Mouse (Mus musculus) urinary bladder, postnatal 0 days (tissue): ENCODE data around the gene Fblim1. TPM values are rescaled to one million over a fixed set of nuclear protein-coding genes. Genes with fewer than 3 reads are reported as not detected.

Source experiments
- polyA plus RNA-seq: library from polyadenylated mRNA; unstranded; fragments of >200 nt; fragmentation: Nextera tagmentation; extraction: Ambion mirVana; gene quantifications from 2 replicates; pipeline ENCODE4 v1.2.1, GENCODE M21; 2015

Fblim1 gene
- 173 and 207 TPM in 2 replicates for polyA plus RNA-seq

DNA sequence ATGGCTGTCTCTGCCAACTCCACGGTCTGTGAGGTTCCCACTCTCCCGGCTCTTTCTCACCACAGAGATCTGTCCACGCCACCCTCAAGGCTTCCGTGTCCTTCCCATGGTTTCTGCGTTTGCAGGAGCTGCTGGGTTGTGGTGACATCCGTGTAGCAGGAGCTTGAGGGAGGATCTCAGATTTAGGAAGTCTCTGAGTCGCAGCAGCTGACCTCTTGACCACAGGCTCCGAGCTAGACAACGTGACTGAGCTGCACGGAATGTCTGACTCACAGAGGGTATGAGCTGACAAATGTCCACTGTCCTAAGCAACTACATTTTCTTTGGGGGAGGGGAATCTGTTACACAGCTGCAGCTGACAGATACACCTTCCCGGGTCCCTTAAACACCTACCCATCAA, at the start of gene Fblim1:
TSS of gene Fblim1 (minus strand) at position 236 of the 400 bp plus-strand sequence.

DNA sequence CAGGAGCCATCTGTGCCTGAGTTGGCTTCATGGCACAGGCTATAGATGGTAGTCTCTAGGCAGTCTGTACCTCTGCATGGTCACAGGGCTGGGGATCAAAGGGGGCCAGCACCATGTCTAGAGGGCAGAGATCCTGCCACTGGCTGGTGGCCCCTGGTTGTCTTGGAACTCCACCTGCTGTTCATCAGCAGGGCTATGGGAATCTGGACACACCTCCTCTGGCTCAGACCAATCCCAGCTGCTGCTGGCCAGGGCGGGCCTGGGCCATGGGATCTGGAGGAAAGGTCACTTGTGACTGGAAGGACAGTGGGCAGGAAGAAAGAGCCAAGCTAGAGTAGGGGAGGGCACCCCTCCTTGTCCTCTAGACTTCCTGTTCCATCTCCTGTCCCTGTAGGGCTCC, 17.8 kb upstream of the Fblim1 start, which contains the start of gene Slc25a34:
TSS of gene Slc25a34 (minus strand) at position 156 of the 400 bp plus-strand sequence.

DNA sequence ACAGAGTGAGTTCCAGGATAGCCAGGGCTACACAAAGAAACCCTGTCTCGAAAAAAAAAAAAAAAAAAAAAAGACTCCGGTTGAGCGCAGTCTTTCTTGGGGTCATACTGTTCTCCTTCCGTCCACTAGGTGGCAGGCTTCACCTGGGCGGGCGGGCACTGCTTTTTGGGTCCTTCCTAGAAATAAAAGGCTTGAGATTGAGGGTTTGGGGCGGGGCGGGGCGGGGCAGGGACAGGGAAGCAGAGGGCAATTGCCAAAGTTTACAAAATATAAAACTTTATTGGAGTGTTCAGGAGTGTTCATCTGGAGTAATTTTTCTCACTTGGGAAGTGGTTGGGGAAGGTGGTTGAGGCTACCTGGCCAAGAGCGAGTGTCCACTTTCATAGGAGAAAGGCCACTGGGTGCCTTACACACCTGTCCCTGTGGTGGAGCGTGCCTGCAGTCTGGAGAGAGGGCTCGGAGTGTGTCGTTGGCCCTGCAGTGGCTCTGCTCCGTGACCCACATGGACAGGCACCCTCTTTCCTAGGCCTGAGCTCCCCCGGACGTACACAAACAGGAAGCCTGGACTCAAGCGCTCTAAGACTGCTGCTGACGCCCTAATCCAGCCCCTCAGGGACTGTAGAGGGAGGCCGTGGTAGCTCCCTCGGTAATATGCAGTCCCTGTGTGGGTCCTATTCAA, 12.8 kb upstream of the Fblim1 start, which contains the start of gene Tmem82:
TSS of gene Tmem82 (minus strand) at position 69 of the 679 bp plus-strand sequence.

DNA sequence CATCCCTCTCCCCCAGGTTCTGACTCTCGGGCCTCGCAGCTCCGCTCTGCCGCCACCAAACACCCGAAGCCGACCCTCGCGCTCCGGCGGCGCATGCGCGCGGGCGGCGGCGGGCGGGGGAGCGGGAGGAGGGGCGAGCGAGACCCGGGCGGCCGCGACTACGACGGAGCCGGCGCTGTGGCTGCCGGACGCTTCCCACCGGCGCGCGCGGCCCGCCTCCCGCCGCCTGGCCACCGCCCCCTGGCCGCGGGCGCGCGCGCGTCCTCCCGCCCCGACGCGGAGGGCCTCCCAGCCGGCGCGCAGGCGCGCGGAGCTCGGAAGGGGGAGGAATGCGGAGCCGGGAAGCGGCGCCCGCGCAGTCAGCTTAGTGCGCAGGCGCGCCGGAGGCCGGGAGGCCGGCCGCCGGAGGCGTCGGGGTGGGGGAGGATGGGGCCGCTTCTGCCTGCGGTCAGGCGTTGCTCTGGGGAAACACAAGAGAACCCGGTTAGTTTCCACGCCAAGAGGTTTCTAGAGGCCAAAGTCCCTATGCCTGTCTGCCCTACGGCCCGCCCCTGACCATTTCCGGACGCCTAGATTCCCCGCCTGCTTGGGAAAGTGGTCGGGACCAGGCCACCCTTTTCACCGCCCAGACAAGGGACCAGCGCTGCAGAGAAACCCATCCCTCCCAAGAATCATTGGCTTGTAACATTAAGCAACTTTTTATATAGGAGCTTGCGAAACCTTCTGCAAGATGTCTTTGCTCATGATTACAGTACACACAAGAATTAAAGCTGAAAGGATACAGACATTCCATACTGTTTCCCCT, 67.3 kb downstream of the Fblim1 start, which contains the start of gene Spen:
TSS of gene Spen (minus strand) at position 190 of the 805 bp plus-strand sequence.

Other genes starting within 250 kb of the Fblim1 start
- 0.40 and 0.82 TPM in 2 replicates for gene Fam131c, start 237.9 kb downstream of the Fblim1 start, polyA plus RNA-seq
- not detected in 2 replicates for gene Clcnka, start 207.4 kb downstream of the Fblim1 start, polyA plus RNA-seq
- gene Clcnkb, start 190.1 kb downstream of the Fblim1 start, polyA plus RNA-seq: not detected in 2 replicates
- gene Hspb7, start 185.3 kb downstream of the Fblim1 start, polyA plus RNA-seq: 12.3 and 14.5 TPM in 2 replicates
- gene Srarp, start 170.0 kb downstream of the Fblim1 start, polyA plus RNA-seq: not detected in 2 replicates
- 14.6 and 15.7 TPM in 2 replicates for gene Zbtb17, start 161.4 kb downstream of the Fblim1 start, polyA plus RNA-seq
- 4.5 and 4.8 TPM in 2 replicates for gene Spen, start 67.5 kb downstream of the Fblim1 start, polyA plus RNA-seq
- 0.20 and 0.74 TPM in 2 replicates for gene Tmem82, start 12.5 kb upstream of the Fblim1 start, polyA plus RNA-seq
- 0.05 TPM in 1 of 2 replicates, not detected in the other for gene Slc25a34, start 17.7 kb upstream of the Fblim1 start, polyA plus RNA-seq
- 3.6 and 3.7 TPM in 2 replicates for gene Plekhm2, start 58.8 kb upstream of the Fblim1 start, polyA plus RNA-seq
- gene Rsc1a1, start 79.5 kb upstream of the Fblim1 start, polyA plus RNA-seq: not detected in 2 replicates
- gene Ddi2, start 117.3 kb upstream of the Fblim1 start, polyA plus RNA-seq: 25.7 and 29.0 TPM in 2 replicates
- gene Agmat, start 140.6 kb upstream of the Fblim1 start, polyA plus RNA-seq: 0.20 TPM in 1 of 2 replicates, not detected in the other
- gene Dnajc16, start 184.8 kb upstream of the Fblim1 start, polyA plus RNA-seq: 7.7 and 9.1 TPM in 2 replicates
- 11.0 and 14.0 TPM in 2 replicates for gene Casp9, start 187.5 kb upstream of the Fblim1 start, polyA plus RNA-seq
- gene Cela2a, start 220.1 kb upstream of the Fblim1 start, polyA plus RNA-seq: not detected in 2 replicates
- gene Ctrc, start 240.3 kb upstream of the Fblim1 start, polyA plus RNA-seq: not detected in 2 replicates